Mouse (Mus musculus) CH12F3 (cell line): ENCODE results near the gene Atg4d.
"Not testable (repeated sequence)": the region's sequence is repeated elsewhere in the genome, so short reads cannot be mapped to it uniquely, and the experiment has no call there.

Experiments
- in situ Hi-C: fragments of 300-500 bp; cut with MboI; formaldehyde crosslinking; loops from 2 replicates; pipeline ENCODE4 v1.14.3; 2020; ENCODE audit warnings: low sequenced_read_pairs

The Atg4d gene

DNA sequence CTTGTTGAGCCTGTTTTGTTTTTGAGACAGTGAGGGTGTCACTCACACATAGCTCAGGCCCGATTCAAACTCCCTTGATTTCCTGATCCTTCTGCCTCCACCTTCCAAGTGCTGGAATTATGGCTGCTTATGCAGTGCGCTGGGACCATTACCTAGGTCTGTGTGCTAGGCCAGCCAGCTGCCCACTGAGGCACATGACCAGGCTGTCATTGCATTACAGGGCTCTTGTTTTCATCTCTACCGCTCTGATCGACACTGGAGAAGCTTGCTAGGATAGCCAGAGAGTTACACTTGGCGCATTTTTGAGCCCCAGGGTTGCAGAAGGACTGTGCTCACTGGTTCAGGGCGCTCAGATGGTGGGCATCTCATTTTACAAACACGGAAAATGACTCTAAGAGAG is 46.6 kb downstream of the Atg4d start:
- in situ Hi-C loops: no loop called here

DNA sequence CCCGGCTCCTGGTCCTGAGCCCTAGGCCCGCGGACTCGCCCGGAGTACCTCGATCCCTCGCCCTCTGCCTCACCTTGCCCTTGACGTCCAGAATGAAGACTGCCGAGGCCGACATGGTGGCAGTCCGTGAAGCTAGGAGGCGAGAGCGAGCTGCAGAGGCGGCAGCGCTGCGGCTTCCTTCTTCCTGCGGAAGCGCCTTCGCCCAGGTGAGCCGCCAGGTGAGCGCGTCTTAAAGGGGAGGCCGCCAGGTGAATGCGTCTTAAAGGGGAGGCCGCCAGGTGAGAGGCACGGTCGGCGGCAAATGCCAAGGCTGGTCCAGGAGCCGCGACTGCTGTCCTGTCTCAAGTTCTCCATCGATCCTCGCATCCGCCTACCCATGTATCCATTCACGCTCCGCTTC is 47.0 kb downstream of the Atg4d start, which contains the start of gene Ap1m2:
Gene Ap1m2, minus strand, starts transcription at position 204 of the 400 bp plus-strand sequence.
- in situ Hi-C loops: no loop called here

DNA sequence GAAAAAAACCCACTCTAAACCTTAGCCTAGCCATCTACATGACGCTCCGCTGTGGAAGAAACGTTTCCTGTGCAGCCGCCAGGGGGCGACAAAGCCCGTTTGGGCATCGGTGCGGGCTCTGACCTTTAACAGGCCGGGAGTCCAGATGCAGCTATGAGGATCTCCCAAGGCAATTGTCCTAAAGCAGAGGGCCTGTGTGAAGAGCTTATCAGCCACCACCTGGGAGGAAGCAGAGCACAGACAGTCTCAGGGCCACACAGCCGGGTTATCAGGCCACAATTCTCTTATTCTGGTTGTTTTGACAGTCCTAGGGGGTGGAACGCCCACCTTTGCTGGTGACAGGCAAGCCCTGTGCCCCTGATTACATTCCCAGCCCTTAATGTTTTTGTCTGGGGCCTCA is 48.3 kb downstream of the Atg4d start:
- in situ Hi-C loops: no loop called here

DNA sequence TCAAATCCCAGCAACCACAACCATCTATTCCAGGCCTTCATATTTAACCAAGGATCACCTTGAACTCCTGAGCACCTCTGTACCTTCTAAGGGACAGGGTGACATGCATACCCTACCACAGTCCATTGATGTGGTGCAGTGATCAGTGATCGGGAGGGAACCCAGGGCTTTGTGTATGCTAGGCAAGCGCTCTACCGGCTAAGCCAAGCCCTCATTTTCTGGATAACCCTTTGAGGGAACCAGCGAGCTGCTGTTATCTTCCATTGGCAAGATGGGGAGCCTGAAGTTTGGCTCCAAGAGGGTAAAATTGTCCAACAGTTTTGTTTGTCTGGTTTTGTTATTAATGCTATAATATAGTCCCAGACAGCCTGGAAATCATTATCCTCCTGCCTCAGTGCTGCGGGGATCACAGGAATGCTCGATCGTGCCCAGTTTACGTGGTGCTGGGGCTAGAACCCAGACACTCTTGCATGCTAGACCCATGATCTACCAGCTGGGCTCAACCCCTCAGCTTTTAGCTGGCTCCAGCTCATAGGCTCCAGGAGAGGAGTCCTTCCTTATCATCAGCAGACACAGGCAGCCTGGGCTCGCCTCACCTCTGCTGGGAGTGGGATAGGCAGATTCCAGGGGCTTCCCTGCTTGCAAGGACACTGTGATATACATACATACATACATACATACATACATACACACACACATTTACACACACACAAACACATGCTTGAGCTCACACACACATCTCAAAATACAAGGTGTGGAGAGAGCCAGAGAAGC is 49.5 kb downstream of the Atg4d start:
- in situ Hi-C loops: loop anchor here (5.0 kb wide), 1 partner anchor 38 kb away; no protein-coding TSS in a partner anchor

GRCm38 (mm10) chr9:21315421-21315820 is 50.3 kb downstream of the Atg4d start:
- in situ Hi-C loops: loop anchor here (5.0 kb wide), 1 partner anchor 37 kb away; no protein-coding TSS in a partner anchor

- in situ Hi-C loops: loop anchor here (5.0 kb wide), 1 partner anchor 36 kb away; no protein-coding TSS in a partner anchor
These were observed 51.6 kb downstream of the Atg4d start for GRCm38 (mm10) chr9:21316696-21317095.

DNA sequence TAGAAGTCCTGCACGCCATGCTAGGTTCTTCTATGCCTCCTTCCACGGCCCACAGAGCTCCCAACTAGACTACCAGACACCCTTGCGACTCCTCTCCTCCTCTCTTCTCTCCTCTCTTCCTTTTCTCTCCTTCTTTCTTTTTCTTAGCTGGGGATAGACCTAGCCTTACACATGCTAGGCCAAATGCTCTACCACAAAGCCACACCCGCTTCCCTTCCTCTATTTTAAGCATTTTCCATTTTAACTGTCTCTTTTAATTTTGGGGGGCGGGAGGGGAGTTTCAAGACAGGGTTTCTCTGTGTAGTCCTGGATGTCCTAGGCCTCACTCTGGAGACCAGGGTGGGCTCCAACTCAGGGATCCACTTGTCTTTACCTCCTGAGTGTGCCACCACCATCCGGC is 53.7 kb downstream of the Atg4d start:
- in situ Hi-C loops: loop anchor here (5.0 kb wide), 1 partner anchor 34 kb away; no protein-coding TSS in a partner anchor

DNA sequence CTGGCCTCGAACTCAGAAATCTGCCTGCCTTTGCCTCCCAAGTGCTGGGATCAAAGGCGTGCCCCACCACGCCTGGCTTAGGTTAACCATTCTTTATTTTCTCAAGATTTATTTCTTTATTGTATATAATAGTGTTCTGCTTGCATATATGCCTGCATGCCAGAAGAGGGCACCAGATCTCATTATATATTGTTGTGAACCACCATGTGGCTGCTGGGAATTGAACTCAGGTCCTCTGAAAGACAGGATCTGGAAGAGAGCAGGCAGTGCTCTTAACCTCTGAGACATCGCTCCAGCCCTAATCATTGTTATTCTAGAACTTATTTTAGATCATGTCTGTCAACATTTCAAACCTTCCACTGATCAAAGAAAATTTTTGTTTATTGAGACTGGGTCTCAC is 54.4 kb downstream of the Atg4d start:
- in situ Hi-C loops: loop anchor here (5.0 kb wide), 1 partner anchor 33 kb away; no protein-coding TSS in a partner anchor

GRCm38 (mm10) chr9:21320280-21320618 is 55.2 kb downstream of the Atg4d start:
- in situ Hi-C loops: no loop called here

GRCm38 (mm10) chr9:21320619-21321512 is 55.8 kb downstream of the Atg4d start, which contains the start of gene Slc44a2:
TSS of gene Slc44a2 (plus strand) at chr9:21320698.
- in situ Hi-C loops: no loop called here

DNA sequence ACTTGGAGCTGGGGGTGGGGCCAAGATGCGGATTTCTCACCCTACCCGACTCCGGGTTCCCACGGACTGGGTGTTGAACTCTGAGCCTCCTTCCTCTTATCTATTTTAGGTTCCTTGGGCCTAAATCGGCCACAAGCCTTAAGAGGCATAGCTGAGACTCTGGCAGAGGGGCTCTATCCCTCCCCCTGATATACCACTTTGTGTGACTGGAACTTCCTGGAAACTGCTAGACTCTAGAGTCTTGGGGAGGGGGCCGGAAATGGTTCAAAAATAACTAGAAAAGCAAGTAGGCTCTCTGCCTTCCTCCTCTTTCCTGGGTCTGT is 56.4 kb downstream of the Atg4d start:
- in situ Hi-C loops: no loop called here

DNA sequence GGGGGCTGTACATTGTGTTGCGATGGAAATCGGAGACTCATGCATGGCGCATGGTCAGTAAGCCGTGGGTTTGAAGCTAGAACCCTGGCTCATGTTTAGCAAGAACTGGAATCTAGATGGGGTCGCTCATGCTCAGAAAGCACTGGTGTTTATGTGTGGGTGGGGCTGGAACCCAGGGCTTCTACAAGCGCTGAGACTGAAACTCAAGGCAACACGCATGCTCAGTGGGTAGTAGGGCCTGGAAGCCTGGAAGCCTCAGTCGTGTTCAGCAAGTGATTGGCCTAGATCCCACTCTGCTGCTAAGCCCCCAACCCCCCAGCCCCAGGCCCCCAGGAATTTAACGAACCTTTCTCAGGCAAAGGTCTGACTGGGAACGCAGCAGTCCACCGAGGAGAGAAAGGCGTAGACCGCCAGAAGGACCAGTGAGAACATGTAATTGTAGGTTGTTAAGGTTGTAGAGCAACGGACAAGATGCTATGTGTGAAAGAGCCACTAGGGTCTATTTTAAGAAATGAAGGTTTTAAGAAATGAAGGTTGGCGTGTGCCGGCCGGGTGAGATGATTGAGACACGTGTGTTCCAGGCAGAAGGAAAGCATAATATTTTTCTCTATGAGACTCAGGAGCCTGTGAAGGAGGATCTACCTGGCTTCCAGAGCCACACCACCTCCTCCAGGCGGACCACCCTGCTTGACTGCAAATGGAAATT is 57.3 kb downstream of the Atg4d start:
- in situ Hi-C loops: no loop called here

DNA sequence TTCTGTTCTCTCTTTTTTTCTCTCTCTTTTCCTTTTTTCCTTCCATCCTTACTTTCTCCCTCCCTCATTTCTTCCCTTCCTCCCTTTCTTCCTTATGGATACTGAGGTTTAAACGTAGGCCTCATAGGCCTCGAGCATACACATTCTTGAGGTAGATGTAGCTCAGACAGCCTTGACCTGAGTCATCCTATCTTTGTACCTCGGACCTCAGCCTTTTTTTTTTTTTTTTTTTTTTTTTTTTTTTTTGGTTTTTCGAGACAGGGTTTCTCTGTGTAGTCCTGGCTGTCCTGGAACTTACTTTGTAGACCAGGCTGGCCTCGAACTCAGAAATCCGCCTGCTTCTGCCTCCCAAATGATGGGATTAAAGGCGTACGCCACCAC is 57.8 kb downstream of the Atg4d start:
- in situ Hi-C loops: not testable (repeated sequence)

DNA sequence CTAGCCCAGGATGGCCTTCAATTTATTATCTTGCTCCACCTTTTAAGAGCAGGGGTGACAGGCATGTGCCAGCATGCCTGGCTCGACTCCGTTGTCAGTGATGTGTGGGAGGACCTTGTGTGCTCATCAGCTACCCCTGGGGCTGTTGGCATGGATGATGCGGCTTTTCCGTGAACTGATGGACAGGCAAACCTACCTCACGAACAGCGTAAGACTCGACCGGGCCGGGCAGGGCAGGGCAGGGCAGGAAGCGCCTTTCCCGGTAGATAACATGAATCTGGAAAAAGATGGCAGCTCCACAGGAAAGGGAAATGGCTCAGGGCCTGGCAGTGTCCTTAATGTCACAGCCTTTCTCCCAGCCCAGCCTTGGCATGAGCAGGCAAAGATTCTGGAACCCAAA is 59.2 kb downstream of the Atg4d start:
- in situ Hi-C loops: no loop called here
